Mouse (Mus musculus) cerebellum, adult 2 months (tissue): ENCODE data around the gene Slc16a10.

Experiments used
- CTCF ChIP-seq: fragments of 200-500 bp; IDR thresholded peaks from 2 replicates; pipeline ENCODE4 v1.5.1; 2011; ENCODE audit warnings: low read depth, mild to moderate bottlenecking, control low read depth, low read length, moderate library complexity, borderline replicate concordance; ENCODE audit not compliant: insufficient read depth
- POLR2A ChIP-seq: fragments of 200-500 bp; IDR thresholded peaks from 2 replicates; pipeline ENCODE4 v1.6.1; 2011; ENCODE audit warnings: low read length, control low read depth, borderline replicate concordance; ENCODE audit not compliant: insufficient read depth

DNA sequence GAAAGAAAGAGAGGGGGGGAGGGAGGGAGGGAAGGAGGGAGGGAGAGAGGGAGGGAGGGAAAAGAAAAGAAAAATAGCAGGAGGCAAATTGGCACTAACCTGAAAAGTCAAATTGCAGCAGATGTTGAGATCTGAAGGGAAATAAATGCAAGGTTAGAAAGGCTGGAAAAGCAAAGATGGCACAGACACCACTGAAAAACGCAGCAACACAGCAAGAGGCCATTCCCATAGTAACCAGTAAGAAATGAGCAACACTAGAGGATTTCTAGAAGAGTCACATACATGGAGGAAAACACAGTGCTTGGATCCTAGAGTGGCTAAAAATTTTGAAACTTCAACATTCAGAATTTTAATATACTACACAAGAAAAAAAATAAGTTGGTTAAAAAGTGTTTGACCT lies 74.5 kb downstream of the Slc16a10 start:
- no peak for TF ChIP-seq CTCF
- TF ChIP-seq POLR2A: no peak
